Mouse (Mus musculus): ENCODE data around the gene Senp1.

GRCm38 (mm10) chr15:98017925-98018324, 75.6 kb downstream of the Senp1 start:
- TF ChIP-seq GATA1 (IDR thresholded peaks at IDR 0.05; ENCODE audit: low read length) (no peak), TAL1 (IDR thresholded peaks at IDR 0.05; ENCODE audit: low read length) (no peak)

Measured in erythroblast, embryonic 14.5 days (primary cell).